Mouse (Mus musculus): ENCODE measurements around the gene Olfr1205. TPM values are rescaled to one million over a fixed set of nuclear protein-coding genes. Genes with fewer than 3 reads are reported as not detected.

The Olfr1205 gene
- total RNA-seq (2014; rRNA removed), result not detected in 2 replicates
- polyA plus RNA-seq (2015; fragmentation: Nextera tagmentation; extraction: Ambion mirVana), result not detected in 2 replicates

GRCm38 (mm10) chr2:88829437-88829836, at the start of gene Olfr1205:
Gene Olfr1205, plus strand, starts transcription at chr2:88829737.
- 91% methylated on average over 2 of the region's 2 CpGs for WGBS
- TF ChIP-seq CTCF (IDR thresholded peaks at IDR 0.05; ENCODE audit: low read depth), result no peak
- no peak within 1 kb of the TSS for H3K4me2 ChIP-seq (ENCODE audit: low read depth, low read length)
- no peaks in the 10 kb centered on the region for H3K27me3 ChIP-seq (ENCODE audit: insufficient read depth, low read length)
- no peaks in the 10 kb centered on the region for H3K9me3 ChIP-seq (ENCODE audit: low read length)
- no peak within 1 kb of the TSS for H3K9ac ChIP-seq (replicated peaks; ENCODE audit: low read length)
- H3K27ac ChIP-seq, result no peak within 1 kb of the TSS
- ATAC-seq, result no peak
- no peaks in the 10 kb centered on the region for H3K36me3 ChIP-seq (ENCODE audit: insufficient read depth, low read length)
- H3K4me1 ChIP-seq (ENCODE audit: insufficient read depth, low read length), result no peaks in the 10 kb centered on the region
- H3K4me3 ChIP-seq (ENCODE audit: low read length), result no peak within 1 kb of the TSS
- no peak for DNase-seq (ENCODE audit: low spot score)

- Histone ChIP-seq H3K36me3 (ENCODE audit: insufficient read depth, low read length) (no peaks in the 10 kb centered on the region), H3K4me2 (ENCODE audit: low read depth, low read length) (no peak within 1 kb of the TSS), H3K4me3 (ENCODE audit: low read length) (no peak within 1 kb of the TSS), H3K9ac (replicated peaks; ENCODE audit: low read length) (no peak within 1 kb of the TSS), H3K4me1 (ENCODE audit: insufficient read depth, low read length) (no peaks in the 10 kb centered on the region), H3K9me3 (ENCODE audit: low read length) (no peaks in the 10 kb centered on the region), H3K27ac (no peak within 1 kb of the TSS), H3K27me3 (ENCODE audit: insufficient read depth, low read length) (no peaks in the 10 kb centered on the region)
- DNase-seq (ENCODE audit: low spot score), result no peak
- 78% methylated on average over 6 of the region's 6 CpGs for WGBS
- TF ChIP-seq CTCF (IDR thresholded peaks at IDR 0.05; ENCODE audit: low read depth), result no peak
- ATAC-seq, result no peak
Measured at GRCm38 (mm10) chr2:88792736-88793135, 36.8 kb upstream of the Olfr1205 start, which contains the start of gene Olfr1201. Gene Olfr1201, plus strand, starts transcription at chr2:88793036.

- no peak within 1 kb of the TSS for H3K4me2 ChIP-seq (ENCODE audit: low read depth, low read length)
- no peaks in the 10 kb centered on the region for H3K36me3 ChIP-seq (ENCODE audit: insufficient read depth, low read length)
- no peak for DNase-seq (ENCODE audit: low spot score)
- H3K9me3 ChIP-seq (ENCODE audit: low read length), result no peaks in the 10 kb centered on the region
- H3K27ac ChIP-seq, result no peak within 1 kb of the TSS
- H3K4me3 ChIP-seq (ENCODE audit: low read length), result no peak within 1 kb of the TSS
- ATAC-seq, result no peak
- TF ChIP-seq CTCF (IDR thresholded peaks at IDR 0.05; ENCODE audit: low read depth), result no peak
- 84% methylated on average over 1 of the region's 1 CpGs for WGBS
- H3K4me1 ChIP-seq (ENCODE audit: insufficient read depth, low read length), result no peaks in the 10 kb centered on the region
- no peaks in the 10 kb centered on the region for H3K27me3 ChIP-seq (ENCODE audit: insufficient read depth, low read length)
- H3K9ac ChIP-seq (replicated peaks; ENCODE audit: low read length), result no peak within 1 kb of the TSS
Measured at GRCm38 (mm10) chr2:88814196-88814595, 15.3 kb upstream of the Olfr1205 start, which contains the start of gene Olfr1202. Gene Olfr1202, plus strand, starts transcription at chr2:88814496.

- WGBS, result 69% methylated on average over 2 of the region's 2 CpGs
- no peaks in the 10 kb centered on the region for H3K9me3 ChIP-seq (ENCODE audit: low read length)
- no peaks in the 10 kb centered on the region for H3K36me3 ChIP-seq (ENCODE audit: insufficient read depth, low read length)
- DNase-seq (ENCODE audit: low spot score), result no peak
- no peaks in the 10 kb centered on the region for H3K27me3 ChIP-seq (ENCODE audit: insufficient read depth, low read length)
- H3K4me3 ChIP-seq (ENCODE audit: low read length), result no peak overlapping the region
- no peak for ATAC-seq
- H3K4me1 ChIP-seq (ENCODE audit: insufficient read depth, low read length), result no peaks in the 10 kb centered on the region
- no peak overlapping the region for H3K4me2 ChIP-seq (ENCODE audit: low read depth, low read length)
- TF ChIP-seq CTCF (IDR thresholded peaks at IDR 0.05; ENCODE audit: low read depth), result no peak
- no peak overlapping the region for H3K27ac ChIP-seq
- H3K9ac ChIP-seq (replicated peaks; ENCODE audit: low read length), result no peak overlapping the region
Measured at GRCm38 (mm10) chr2:88838477-88838876, 8.9 kb downstream of the Olfr1205 start.

- H3K4me3 ChIP-seq (ENCODE audit: low read length), result no peak within 1 kb of the TSS
- no peaks in the 10 kb centered on the region for H3K9me3 ChIP-seq (ENCODE audit: low read length)
- H3K4me1 ChIP-seq (ENCODE audit: insufficient read depth, low read length), result no peaks in the 10 kb centered on the region
- no peak within 1 kb of the TSS for H3K9ac ChIP-seq (replicated peaks; ENCODE audit: low read length)
- H3K4me2 ChIP-seq (ENCODE audit: low read depth, low read length), result no peak within 1 kb of the TSS
- no peak within 1 kb of the TSS for H3K27ac ChIP-seq
- no peaks in the 10 kb centered on the region for H3K36me3 ChIP-seq (ENCODE audit: insufficient read depth, low read length)
- ATAC-seq (no peak), DNase-seq (ENCODE audit: low spot score) (no peak)
- WGBS, result 100% methylated on average over 1 of the region's 1 CpGs
- no peaks in the 10 kb centered on the region for H3K27me3 ChIP-seq (ENCODE audit: insufficient read depth, low read length)
- no peak for TF ChIP-seq CTCF (IDR thresholded peaks at IDR 0.05; ENCODE audit: low read depth)
Measured at GRCm38 (mm10) chr2:88848992-88849391, 19.5 kb downstream of the Olfr1205 start, which contains the start of gene Olfr1204. Gene Olfr1204, plus strand, starts transcription at chr2:88849292.

- H3K9ac ChIP-seq (replicated peaks; ENCODE audit: low read length), result no peak within 1 kb of the TSS
- H3K4me2 ChIP-seq (ENCODE audit: low read depth, low read length), result no peak within 1 kb of the TSS
- no peak for TF ChIP-seq CTCF (IDR thresholded peaks at IDR 0.05; ENCODE audit: low read depth)
- H3K4me1 ChIP-seq (ENCODE audit: insufficient read depth, low read length), result no peaks in the 10 kb centered on the region
- H3K4me3 ChIP-seq (ENCODE audit: low read length), result no peak within 1 kb of the TSS
- H3K9me3 ChIP-seq (ENCODE audit: low read length), result no peaks in the 10 kb centered on the region
- no peak within 1 kb of the TSS for H3K27ac ChIP-seq
- ATAC-seq (no peak), DNase-seq (ENCODE audit: low spot score) (no peak)
- no peaks in the 10 kb centered on the region for H3K27me3 ChIP-seq (ENCODE audit: insufficient read depth, low read length)
- no peaks in the 10 kb centered on the region for H3K36me3 ChIP-seq (ENCODE audit: insufficient read depth, low read length)
- WGBS, result 84% methylated on average over 2 of the region's 2 CpGs
Measured at GRCm38 (mm10) chr2:88862931-88863330, 33.4 kb downstream of the Olfr1205 start, which contains the start of gene Olfr1206. Gene Olfr1206, plus strand, starts transcription at chr2:88863231.

Other genes with a start within 250 kb of the Olfr1205 start
- gene Olfr1189, start 243.3 kb upstream of the Olfr1205 start, total RNA-seq (2014; rRNA removed), result not detected in 2 replicates
- gene Olfr1189, start 243.3 kb upstream of the Olfr1205 start, polyA plus RNA-seq (2015; fragmentation: Nextera tagmentation; extraction: Ambion mirVana), result not detected in 2 replicates
- gene Olfr1191-ps1, start 189.2 kb upstream of the Olfr1205 start, total RNA-seq (2014; rRNA removed), result not detected in 2 replicates
- gene Olfr1191-ps1, start 189.2 kb upstream of the Olfr1205 start, polyA plus RNA-seq (2015; fragmentation: Nextera tagmentation; extraction: Ambion mirVana), result not detected in 2 replicates
- not detected in 2 replicates for gene Olfr1192-ps1, start 181.2 kb upstream of the Olfr1205 start, total RNA-seq (2014; rRNA removed)
- gene Olfr1192-ps1, start 181.2 kb upstream of the Olfr1205 start, polyA plus RNA-seq (2015; fragmentation: Nextera tagmentation; extraction: Ambion mirVana), result not detected in 2 replicates
- not detected in 2 replicates for gene Olfr1193, start 154.1 kb upstream of the Olfr1205 start, total RNA-seq (2014; rRNA removed)
- gene Olfr1193, start 154.1 kb upstream of the Olfr1205 start, polyA plus RNA-seq (2015; fragmentation: Nextera tagmentation; extraction: Ambion mirVana), result not detected in 2 replicates
- not detected in 2 replicates for gene Olfr1195, start 140.6 kb upstream of the Olfr1205 start, total RNA-seq (2014; rRNA removed)
- not detected in 2 replicates for gene Olfr1195, start 140.6 kb upstream of the Olfr1205 start, polyA plus RNA-seq (2015; fragmentation: Nextera tagmentation; extraction: Ambion mirVana)
- not detected in 2 replicates for gene Olfr1196, start 125.1 kb upstream of the Olfr1205 start, total RNA-seq (2014; rRNA removed)
- not detected in 2 replicates for gene Olfr1196, start 125.1 kb upstream of the Olfr1205 start, polyA plus RNA-seq (2015; fragmentation: Nextera tagmentation; extraction: Ambion mirVana)
- not detected in 2 replicates for gene Olfr1197, start 97.4 kb upstream of the Olfr1205 start, total RNA-seq (2014; rRNA removed)
- not detected in 2 replicates for gene Olfr1197, start 97.4 kb upstream of the Olfr1205 start, polyA plus RNA-seq (2015; fragmentation: Nextera tagmentation; extraction: Ambion mirVana)
- gene Olfr1198, start 78.4 kb upstream of the Olfr1205 start, total RNA-seq (2014; rRNA removed), result not detected in 2 replicates
- not detected in 2 replicates for gene Olfr1198, start 78.4 kb upstream of the Olfr1205 start, polyA plus RNA-seq (2015; fragmentation: Nextera tagmentation; extraction: Ambion mirVana)
- gene Olfr1199, start 69.3 kb upstream of the Olfr1205 start, total RNA-seq (2014; rRNA removed), result not detected in 2 replicates
- gene Olfr1199, start 69.3 kb upstream of the Olfr1205 start, polyA plus RNA-seq (2015; fragmentation: Nextera tagmentation; extraction: Ambion mirVana), result not detected in 2 replicates
- not detected in 2 replicates for gene Olfr1200, start 59.2 kb upstream of the Olfr1205 start, total RNA-seq (2014; rRNA removed)
- not detected in 2 replicates for gene Olfr1200, start 59.2 kb upstream of the Olfr1205 start, polyA plus RNA-seq (2015; fragmentation: Nextera tagmentation; extraction: Ambion mirVana)
- not detected in 2 replicates for gene Olfr1201, start 36.7 kb upstream of the Olfr1205 start, total RNA-seq (2014; rRNA removed)
- not detected in 2 replicates for gene Olfr1201, start 36.7 kb upstream of the Olfr1205 start, polyA plus RNA-seq (2015; fragmentation: Nextera tagmentation; extraction: Ambion mirVana)
- gene Olfr1202, start 15.2 kb upstream of the Olfr1205 start, total RNA-seq (2014; rRNA removed), result not detected in 2 replicates
- gene Olfr1202, start 15.2 kb upstream of the Olfr1205 start, polyA plus RNA-seq (2015; fragmentation: Nextera tagmentation; extraction: Ambion mirVana), result not detected in 2 replicates
- not detected in 2 replicates for gene Olfr1204, start 19.6 kb downstream of the Olfr1205 start, total RNA-seq (2014; rRNA removed)
- gene Olfr1204, start 19.6 kb downstream of the Olfr1205 start, polyA plus RNA-seq (2015; fragmentation: Nextera tagmentation; extraction: Ambion mirVana), result not detected in 2 replicates
- not detected in 2 replicates for gene Olfr1206, start 33.5 kb downstream of the Olfr1205 start, total RNA-seq (2014; rRNA removed)
- not detected in 2 replicates for gene Olfr1206, start 33.5 kb downstream of the Olfr1205 start, polyA plus RNA-seq (2015; fragmentation: Nextera tagmentation; extraction: Ambion mirVana)
- gene Olfr1208, start 72.6 kb downstream of the Olfr1205 start, total RNA-seq (2014; rRNA removed), result not detected in 2 replicates
- gene Olfr1208, start 72.6 kb downstream of the Olfr1205 start, polyA plus RNA-seq (2015; fragmentation: Nextera tagmentation; extraction: Ambion mirVana), result not detected in 2 replicates
- not detected in 2 replicates for gene Olfr1209, start 85.4 kb downstream of the Olfr1205 start, total RNA-seq (2014; rRNA removed)
- gene Olfr1209, start 85.4 kb downstream of the Olfr1205 start, polyA plus RNA-seq (2015; fragmentation: Nextera tagmentation; extraction: Ambion mirVana), result not detected in 2 replicates
- gene Olfr1211, start 108.4 kb downstream of the Olfr1205 start, total RNA-seq (2014; rRNA removed), result not detected in 2 replicates
- not detected in 2 replicates for gene Olfr1211, start 108.4 kb downstream of the Olfr1205 start, polyA plus RNA-seq (2015; fragmentation: Nextera tagmentation; extraction: Ambion mirVana)
- not detected in 2 replicates for gene Olfr1212, start 124.2 kb downstream of the Olfr1205 start, total RNA-seq (2014; rRNA removed)
- not detected in 2 replicates for gene Olfr1212, start 124.2 kb downstream of the Olfr1205 start, polyA plus RNA-seq (2015; fragmentation: Nextera tagmentation; extraction: Ambion mirVana)
- not detected in 2 replicates for gene Gm13762, start 150.5 kb downstream of the Olfr1205 start, total RNA-seq (2014; rRNA removed)
- gene Gm13762, start 150.5 kb downstream of the Olfr1205 start, polyA plus RNA-seq (2015; fragmentation: Nextera tagmentation; extraction: Ambion mirVana), result not detected in 2 replicates
- gene Olfr1214, start 162.9 kb downstream of the Olfr1205 start, total RNA-seq (2014; rRNA removed), result not detected in 2 replicates
- not detected in 2 replicates for gene Olfr1214, start 162.9 kb downstream of the Olfr1205 start, polyA plus RNA-seq (2015; fragmentation: Nextera tagmentation; extraction: Ambion mirVana)
- gene Olfr1215, start 177.2 kb downstream of the Olfr1205 start, total RNA-seq (2014; rRNA removed), result not detected in 2 replicates
- gene Olfr1215, start 177.2 kb downstream of the Olfr1205 start, polyA plus RNA-seq (2015; fragmentation: Nextera tagmentation; extraction: Ambion mirVana), result not detected in 2 replicates
- gene Olfr1216, start 188.6 kb downstream of the Olfr1205 start, total RNA-seq (2014; rRNA removed), result not detected in 2 replicates
- gene Olfr1216, start 188.6 kb downstream of the Olfr1205 start, polyA plus RNA-seq (2015; fragmentation: Nextera tagmentation; extraction: Ambion mirVana), result not detected in 2 replicates
- not detected in 2 replicates for gene Olfr1217, start 202.3 kb downstream of the Olfr1205 start, total RNA-seq (2014; rRNA removed)
- gene Olfr1217, start 202.3 kb downstream of the Olfr1205 start, polyA plus RNA-seq (2015; fragmentation: Nextera tagmentation; extraction: Ambion mirVana), result not detected in 2 replicates
- gene Olfr1218, start 231.4 kb downstream of the Olfr1205 start, total RNA-seq (2014; rRNA removed), result not detected in 2 replicates
- gene Olfr1218, start 231.4 kb downstream of the Olfr1205 start, polyA plus RNA-seq (2015; fragmentation: Nextera tagmentation; extraction: Ambion mirVana), result not detected in 2 replicates